Mouse (Mus musculus) G1E (cell line): ENCODE measurements around the gene Tbc1d15.
"Not testable (repeated sequence)": the region's sequence is repeated elsewhere in the genome, so short reads cannot be mapped to it uniquely, and the experiment has no call there.

ENCODE experiments used
- CTCF ChIP-seq: IDR thresholded peaks from 2 replicates; pipeline ENCODE4 v1.5.1; 2012; ENCODE audit warnings: low read depth, low read length, inconsistent platforms, mixed read lengths
- GATA1 ChIP-seq: IDR thresholded peaks from 2 replicates; pipeline ENCODE4 v1.6.1; 2012; ENCODE audit warnings: borderline replicate concordance, low read length, inconsistent platforms, mixed read lengths
- GATA2 ChIP-seq: IDR thresholded peaks from 2 replicates; pipeline ENCODE4 v1.6.1; 2012; ENCODE audit warnings: low read depth, low read length, inconsistent platforms, borderline replicate concordance
- POLR2AphosphoS5 ChIP-seq: IDR thresholded peaks from 2 replicates; pipeline ENCODE4 v1.6.1; 2012; ENCODE audit warnings: low read depth, low read length, inconsistent platforms; ENCODE audit not compliant: insufficient replicate concordance
- TAL1 ChIP-seq: conservative IDR thresholded peaks from 2 replicates; pipeline ENCODE4 v1.6.1; 2012; ENCODE audit warnings: low read depth, low read length, inconsistent platforms, mixed read lengths

DNA sequence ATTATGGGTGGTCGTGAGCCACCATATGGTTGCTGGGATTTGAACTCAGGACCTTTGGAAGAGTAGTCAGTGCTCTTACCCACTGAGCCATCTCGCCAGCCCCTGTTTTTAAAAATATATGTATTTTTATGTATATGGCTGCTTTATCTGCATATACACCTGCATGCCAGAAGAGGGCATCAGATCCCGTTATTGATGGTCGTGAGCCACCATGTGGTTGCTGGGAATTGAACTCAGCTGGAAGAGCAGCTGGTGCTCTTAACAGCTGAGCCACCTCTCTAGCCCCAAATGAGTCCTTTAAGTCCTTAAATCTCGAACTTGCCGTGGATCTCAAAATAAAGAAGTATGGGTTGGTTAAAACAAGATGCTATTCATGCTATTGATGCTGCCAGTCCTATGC lies 73.2 kb downstream of the Tbc1d15 start:
- TF ChIP-seq CTCF, TAL1, GATA1, GATA2, POLR2AphosphoS5: not testable (repeated sequence)
